Mouse (Mus musculus) telencephalon, adult 2 months (tissue): ENCODE measurements around the gene Rundc1.
"Not testable (repeated sequence)": the region's sequence is repeated elsewhere in the genome, so short reads cannot be mapped to it uniquely, and the experiment has no call there.

Experiments used
- DNase-seq: peaks from one replicate; pipeline ENCODE4 v3.0.0-alpha.2; 2011; ENCODE audit warnings: low read depth, low spot score

The Rundc1 gene

DNA sequence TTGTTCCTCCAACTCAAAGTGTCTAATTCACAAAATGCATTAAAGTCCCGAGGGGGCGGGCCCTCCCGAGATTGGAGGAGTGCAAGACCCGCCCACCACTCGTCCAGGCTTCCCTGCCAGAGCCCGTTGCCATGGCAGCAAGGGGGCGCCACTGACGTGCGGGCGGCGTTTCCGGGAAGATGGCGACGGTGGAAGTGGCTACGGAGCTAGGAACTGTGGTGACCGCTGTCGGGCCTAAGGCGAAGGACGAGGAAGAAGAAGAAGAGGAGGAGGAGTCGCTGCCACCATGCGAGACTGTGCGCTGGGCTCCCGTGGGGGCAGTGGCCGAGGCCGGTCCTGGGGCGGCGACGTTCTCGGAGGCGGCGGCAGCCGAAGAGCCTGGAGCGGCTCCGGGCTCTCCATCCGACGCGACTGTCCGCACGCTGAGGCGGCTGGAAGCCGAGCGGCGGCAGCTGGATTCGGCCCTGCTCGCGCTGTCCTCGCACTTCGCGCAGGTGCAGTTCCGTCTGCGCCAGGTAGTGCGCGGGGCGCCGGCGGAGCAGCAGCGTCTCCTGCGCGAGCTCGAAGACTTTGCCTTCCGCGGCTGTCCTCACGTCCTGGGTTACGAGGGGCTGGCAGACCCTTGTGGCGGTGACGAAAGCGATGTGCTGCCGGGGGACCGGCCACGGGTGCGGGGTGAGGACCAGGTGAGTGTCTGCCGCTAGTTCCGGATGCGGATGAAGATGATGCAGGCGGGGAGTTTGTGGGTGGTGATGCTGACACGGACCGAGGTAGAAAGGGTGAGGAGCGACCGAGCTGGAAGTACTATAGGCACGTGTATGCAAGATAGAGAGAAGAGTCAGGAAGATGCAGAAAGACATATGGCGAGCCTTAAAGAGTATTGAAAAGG lies at the start of gene Rundc1, which contains the start of gene Ptges3l:
Rundc1 (plus strand) TSS at position 161 of the 889 bp plus-strand sequence.
Ptges3l (minus strand) TSS at position 409 of the 889 bp plus-strand sequence.
- peak; percentile 92 for DNase-seq

DNA sequence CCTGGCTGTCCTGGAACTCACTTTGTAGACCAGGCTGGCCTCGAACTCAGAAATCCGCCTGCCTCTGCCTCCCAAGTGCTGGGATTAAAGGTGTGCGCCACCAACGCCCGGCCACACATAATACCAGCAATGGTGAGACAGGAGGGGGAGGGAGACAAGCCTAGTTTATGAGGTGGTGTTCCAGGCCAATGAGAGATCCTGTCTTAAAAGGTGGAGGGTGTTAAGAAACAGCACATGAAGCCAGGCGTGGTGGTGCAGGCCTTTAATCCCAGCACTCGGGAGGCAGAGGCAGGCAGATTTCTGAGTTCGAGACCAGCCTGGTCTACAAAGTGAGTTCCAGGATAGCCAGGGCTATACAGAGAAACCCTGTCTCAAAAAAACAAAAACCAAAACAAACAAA lies 46.7 kb upstream of the Rundc1 start:
- DNase-seq: not testable (repeated sequence)

DNA sequence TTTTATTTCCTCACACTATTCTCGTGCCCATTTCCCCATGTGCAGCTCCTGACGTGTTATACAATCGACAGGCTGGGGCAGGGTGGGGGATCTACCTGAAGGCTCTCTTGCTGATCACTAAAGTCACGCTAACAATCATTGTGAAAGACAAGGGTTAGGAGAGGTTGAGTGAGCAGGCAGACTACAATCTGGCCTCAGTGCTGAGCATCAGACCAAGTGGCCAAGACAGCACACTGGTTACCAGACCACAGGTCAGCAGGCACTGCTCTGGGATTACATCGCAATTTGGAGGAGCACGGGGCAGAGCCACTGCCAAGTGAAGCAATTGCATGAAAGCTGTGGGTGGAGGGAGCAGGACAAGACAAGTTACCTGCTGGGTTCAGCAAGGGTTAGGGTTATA lies 46.0 kb upstream of the Rundc1 start:
- DNase-seq: no peak

DNA sequence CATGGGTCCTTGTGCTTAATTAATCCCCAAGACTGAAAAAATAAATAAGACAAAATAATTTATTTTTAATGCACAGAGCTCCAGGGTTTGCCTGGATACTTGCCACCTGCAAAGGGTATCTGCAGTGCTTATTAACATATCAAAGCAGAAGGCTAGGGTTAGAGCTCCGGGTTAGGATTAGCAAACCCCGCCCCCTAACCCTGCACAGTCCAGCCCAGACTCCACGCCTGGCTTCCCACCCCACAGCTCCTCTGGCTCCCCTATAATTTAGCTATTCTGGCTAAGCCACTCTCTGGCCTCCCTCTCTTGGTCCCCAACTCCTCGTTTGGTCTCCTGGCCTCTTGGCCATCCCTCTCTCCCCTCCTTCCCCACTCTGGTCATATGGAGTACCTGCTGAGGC lies 43.1 kb upstream of the Rundc1 start:
- DNase-seq: no peak

DNA sequence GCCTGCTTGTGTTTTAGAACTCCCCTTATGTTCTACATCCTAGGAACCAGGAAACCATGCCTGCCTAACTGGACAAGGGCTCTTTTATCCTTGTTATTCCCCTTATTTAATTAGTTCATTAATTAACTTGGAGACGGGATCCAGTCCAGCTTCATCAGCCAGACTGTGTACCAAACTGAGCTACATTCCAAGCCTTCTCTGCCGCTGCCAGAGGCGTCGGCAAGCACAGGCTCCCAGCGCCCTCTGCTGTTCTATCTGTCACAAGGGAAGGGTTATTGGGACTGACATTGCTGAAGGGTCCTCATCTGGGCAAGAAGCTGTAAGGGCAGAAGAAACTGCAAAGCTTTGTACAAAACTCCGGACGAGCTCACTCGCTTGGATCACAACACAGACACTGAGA lies 29.8 kb upstream of the Rundc1 start:
- peak; percentile 36 for DNase-seq

DNA sequence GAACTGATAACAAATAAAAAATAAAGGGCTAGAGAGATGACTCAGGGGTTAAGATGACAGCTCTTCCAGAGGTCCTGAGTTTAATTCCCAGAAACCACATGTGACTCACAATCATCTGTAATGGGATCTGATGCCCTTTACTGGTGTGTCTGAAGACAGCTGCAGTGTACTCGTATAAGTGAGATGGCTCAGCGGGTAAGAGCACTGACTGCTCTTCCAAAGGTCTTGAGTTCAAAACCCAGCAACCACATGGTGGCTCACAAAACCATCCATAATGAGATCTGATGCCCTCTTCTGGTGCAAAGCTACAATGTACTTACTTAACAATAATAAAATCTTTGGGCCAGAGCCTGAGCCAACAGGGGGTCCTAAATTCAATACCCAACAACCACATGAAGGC lies 9.6 kb upstream of the Rundc1 start:
- DNase-seq: no peak

DNA sequence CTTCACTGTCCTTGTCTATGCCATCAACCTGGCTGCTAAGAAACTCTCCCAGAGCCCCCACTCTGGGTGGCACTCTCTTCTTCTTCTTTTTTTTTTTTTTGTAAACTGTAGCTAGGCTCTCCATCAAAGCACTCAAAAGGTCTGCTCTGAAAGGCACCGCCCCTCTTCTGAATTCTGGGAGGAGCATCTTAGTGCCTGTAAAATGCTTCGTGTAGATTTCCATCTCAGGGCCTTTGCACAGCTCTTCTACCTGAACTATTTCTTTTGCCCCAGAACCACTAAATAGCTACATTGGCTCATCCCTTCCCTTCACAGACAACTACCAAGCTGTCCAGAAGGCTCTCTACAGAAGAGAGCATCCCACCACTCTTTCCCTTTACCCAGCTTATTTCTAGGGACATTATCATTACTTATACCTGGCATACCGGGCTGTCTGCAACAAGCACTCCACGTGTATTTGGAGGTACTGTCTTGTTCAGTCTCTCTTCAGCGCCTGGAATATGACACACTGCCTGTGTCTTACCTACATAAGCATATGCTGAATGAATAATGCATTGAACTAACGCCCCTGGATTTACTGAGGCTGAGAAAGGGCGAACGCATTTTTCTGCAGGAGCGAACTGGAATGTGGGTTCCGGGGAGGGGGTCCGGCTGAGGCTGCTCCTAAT lies 8.3 kb upstream of the Rundc1 start:
- DNase-seq: no peak

DNA sequence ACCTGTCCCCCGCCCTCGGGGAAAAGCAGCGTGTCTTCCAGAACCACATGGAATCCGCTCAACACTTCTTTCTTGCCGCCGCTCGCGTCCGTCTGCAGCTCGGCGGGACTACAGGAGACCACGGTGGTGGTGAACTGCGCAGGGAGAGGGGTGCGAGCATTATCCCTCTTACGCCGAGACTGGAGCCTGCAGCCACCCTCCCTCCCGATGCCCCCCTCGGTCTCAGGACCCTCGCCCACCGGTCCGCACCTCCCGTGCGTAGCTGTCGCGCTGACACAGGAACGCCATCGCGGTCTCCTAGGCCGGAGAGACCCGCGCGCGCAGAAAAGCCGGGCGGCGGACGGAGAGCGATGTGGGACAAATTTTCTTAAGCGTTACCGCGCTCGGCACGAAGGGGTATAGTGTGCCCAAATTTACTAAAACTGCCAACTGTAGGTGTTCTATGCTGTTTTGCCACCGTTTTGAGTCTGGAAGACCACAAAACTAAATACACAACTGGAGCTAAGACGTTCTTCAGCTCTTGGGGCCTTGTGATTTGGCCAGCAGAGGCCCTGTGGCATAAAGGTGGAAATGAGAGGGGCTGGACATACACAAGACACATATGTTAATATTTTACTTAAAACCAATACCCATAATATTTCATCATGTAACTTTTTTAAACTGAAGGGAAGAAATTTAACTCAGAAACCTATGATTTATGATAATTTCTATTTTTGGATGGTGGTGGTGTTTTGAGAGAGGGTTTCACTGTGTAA lies 7.6 kb upstream of the Rundc1 start, which contains the start of gene Aarsd1:
Aarsd1 (minus strand) TSS at position 515 of the 755 bp plus-strand sequence.
- peak; percentile 89 for DNase-seq

DNA sequence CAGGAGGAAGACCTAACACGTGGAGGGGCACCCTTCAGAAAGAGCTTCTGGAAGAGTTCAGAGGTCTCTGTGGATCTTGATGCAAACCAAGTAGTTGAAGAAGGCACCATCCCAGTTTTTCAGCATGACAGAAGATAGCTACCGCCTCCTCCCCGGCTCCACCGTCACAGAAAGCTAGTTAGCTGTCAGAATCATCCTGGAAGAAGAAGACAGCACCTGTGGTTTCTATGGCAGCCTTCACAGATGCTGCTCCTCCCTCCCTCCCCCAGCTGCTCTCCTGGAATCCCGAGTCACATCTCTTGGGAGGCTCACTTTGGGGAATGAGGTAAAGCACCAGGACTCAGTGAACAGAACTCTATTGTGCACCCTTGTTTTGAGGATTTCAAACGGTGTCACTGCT lies 5.9 kb upstream of the Rundc1 start:
- DNase-seq: peak; percentile 72

DNA sequence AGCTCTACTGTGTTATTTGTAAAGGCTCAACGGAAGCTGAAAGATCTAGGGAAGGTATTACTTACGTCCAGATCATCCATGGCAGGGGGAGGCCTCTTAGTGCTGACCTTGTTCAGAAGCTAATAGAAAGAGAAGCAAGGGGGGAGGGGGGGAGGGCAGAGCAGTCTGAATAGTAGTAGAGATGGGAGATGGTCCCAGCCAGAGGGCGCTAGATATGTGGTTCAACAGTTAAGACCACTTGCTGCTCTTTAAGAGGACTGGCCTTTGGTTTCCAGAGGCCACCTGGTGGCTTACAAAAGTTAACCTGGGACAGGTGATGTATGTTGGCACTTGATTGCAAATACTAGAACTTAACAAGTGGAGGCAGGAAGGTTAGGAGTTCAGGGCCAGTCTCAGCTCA lies 5.3 kb upstream of the Rundc1 start:
- no peak for DNase-seq

DNA sequence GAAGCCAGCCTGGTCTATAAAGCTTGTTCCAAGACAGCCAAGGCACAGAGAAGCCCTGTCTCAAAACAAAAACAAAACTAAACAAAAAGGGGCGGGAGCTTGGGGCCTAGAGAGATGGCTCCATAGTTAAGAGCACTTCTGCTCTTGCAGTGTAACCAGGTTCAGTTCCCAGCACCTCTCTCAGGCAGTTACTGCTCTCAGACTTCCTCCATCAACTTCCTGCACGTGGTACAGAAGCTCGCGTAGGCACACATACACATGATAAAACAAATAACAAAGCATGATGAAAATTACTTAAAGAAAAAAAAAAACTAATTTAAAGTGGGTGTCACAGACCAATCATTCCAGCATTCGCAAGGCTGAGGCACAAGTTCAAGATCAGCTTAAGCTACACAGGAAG lies 4.7 kb upstream of the Rundc1 start:
- DNase-seq: no peak

DNA sequence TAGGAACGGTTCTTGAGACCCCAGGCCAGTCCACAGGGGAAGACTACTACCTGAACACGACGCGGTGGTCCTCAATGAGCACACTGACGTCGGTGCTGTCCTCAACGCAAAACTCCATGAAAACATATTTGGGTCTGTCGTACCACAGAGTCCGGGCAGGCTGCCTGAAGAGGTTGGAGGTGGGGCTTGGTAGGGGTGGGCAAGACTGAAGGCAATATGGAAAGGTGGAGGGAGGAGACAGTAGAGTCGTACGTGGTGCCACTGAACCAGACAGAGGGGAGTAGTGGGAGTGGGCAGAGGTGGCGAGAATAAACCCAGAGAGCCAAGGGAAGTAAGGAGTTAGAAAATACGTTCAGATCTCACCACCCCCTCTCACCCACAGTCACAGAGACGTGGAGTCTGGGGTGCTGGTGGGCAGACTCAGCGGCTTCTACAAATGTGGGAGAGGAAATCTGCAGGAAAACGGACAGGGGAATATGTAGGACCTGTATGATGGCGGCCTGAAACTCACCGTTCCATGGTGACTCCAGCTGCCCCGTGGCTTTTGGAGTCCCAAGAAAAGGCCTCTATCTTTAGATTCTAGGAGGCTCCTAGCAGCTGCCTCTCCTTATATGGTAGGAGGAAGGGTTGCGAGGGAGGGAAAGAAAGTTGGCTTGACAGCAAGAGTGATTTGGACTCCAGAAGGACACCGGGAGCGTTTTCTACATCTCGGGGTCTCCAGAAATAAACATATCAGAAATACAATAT lies 607 bp upstream of the Rundc1 start, which contains the start of gene Gm27029:
Gm27029 (minus strand) TSS at position 692 of the 747 bp plus-strand sequence.
- no peak for DNase-seq

DNA sequence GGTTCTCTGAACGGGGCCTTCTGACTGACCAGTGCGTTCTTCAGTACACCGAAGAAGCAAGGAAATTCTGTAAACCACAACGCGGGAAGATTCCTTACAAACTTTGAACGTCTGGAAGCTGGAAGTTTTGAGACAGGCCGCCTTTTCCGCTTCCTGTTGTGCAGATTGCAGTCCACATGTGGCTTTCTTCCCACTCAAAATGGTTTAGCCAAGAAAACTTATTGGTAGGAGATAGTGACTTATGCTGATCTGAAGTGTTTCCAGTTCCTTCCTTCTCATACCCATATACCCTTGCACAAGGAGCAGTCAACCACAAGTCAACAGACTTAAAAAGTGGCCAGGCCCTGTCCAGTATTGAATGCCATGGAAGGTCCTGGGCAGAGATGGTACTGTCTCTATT lies 1.3 kb downstream of the Rundc1 start:
- no peak for DNase-seq

DNA sequence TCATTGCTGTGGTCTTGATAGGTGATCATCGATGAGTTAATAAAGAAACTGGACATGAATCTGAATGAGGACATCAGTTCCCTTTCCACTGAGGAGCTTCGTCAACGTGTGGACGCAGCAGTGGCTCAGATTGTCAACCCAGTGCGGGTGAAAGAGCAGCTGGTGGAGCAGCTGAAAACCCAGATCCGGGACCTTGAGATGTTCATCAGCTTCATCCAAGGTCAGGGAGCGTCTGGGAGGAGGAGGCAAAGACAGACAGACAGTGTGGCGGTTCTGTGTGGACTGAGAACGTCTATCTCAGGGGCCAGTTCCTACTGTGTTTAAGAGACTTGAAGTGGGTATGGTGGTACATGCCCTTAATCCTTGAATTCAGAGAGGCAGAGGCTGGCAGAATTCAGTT lies 6.4 kb downstream of the Rundc1 start:
- no peak for DNase-seq

DNA sequence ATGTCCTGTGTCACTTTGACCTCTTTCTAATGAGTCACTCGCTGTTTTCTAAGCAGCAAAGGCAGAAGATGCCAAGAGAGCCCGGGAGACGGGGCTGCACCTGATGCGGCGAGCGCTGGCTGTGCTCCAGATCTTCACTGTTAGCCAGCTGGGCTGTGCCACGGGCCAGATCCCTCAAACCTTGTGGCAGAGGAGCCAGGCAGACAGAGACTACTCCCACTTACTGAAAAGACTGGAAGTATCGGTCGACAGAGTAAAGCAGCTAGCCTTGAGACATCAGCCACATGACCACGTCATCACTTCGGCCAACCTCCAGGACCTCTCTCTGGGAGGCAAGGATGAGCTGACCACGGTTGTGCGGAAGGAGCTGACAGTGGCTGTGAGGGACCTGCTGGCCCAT lies 8.5 kb downstream of the Rundc1 start:
- DNase-seq: no peak

DNA sequence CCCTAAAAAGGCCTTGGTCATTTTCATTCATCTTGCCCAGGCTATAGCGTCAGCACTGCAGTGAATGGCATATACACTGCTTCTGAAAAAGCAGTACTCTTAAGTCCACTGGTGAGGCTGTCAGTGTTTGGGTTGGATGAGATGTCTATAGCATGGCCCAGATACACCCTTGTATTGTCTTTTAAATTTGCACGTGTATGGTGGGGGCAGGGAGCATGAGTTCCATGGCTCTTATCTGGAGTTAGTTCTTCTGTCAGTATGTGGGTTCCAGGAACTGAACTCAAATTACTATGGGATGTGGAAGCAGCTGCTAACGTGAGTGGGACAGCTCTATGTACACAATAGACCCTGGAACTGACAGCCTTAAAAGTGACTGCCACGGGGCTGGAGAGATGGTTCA lies 10.9 kb downstream of the Rundc1 start:
- DNase-seq: no peak

DNA sequence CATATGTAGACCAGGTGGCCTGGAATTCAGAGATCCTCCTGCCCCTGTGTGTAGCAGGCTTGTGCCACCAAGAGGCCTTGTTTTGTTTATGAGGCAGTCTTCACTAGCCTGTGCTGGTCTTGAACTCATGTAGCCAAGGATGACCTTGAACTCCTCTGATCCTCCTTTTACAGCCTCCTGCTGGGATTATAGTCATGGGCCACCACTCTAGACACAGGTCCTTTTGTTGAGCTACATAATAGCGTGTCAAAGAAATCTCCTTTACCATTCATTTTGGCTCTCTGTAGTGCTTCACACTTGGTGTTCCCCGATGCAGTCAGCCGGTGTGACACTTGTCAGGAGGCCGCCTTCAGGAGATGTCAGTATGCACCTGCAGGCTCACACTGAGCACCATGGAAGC lies 12.0 kb downstream of the Rundc1 start:
- no peak for DNase-seq

DNA sequence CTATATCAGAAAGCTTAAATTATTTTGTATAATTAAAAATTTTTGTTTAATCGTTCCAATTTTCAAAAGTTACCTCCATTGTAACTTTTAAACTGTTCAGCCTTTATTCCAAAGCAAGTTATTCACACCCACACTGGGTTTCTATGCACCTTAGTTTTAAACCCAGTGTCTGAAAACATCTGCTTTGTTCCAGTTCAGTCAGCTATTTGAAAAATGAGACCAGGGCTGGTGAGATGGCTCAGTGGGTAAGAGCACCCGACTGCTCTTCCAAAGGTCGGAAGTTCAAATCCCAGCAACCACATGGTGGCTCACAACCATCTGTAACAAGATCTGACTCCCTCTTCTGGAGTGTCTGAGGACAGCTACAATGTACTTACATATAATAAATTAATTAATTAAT lies 13.1 kb downstream of the Rundc1 start:
- DNase-seq: not testable (repeated sequence)

DNA sequence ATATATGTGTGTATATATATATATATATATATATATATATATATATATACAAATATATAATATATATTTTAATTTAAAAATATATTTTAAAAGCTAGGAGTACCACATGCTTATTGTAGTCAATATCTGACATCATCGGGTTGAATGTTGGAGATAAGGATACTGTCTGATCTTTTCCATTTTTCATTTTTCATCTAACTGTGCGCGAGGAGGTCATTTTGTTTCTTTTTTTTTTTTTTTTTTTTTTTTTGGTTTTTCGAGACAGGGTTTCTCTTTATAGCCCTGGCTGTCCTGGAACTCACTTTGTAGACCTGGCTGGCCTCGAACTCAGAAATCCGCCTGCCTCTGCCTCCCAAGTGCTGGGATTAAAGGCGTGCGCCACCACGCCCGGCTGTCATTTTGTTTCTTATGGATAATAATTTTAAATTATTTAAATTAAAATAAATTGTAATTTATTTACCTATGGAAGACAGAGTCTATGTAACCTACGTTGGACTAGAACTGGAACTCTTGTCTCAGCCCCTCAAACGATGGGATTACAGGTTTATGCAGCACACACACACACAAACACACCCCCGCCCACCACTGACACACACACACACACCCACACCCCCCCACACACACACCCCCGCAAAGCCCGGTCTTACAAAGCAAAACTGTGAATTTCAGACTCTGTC lies 16.7 kb downstream of the Rundc1 start:
- DNase-seq: not testable (repeated sequence)

DNA sequence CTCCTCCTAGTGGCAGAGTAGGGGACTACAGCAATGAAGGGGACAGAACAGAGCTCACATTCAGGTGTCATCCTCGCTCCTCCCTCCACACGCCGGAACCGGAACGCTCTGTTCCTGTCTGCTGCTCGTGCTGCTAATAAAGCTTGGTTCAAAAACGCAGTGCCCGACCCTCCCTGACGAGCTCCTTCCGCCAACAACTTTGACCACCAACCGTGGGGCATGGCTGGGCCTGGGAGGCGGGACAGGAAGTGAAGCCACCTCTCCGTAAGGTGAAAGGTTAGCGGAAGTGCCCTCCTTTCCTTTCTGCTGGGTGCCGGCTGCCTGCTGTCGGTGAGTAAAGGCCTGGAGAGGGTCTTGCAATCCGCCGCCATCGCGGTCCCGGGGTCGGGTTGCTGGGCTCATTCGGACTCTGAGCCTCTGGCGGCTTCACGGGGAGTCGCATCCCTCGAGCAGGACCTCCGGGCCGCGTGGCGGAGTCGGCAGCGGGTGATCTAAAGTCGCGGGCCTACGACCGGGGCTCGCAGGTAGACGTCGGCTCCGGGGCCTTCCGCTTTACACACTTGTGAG lies 17.3 kb downstream of the Rundc1 start, which contains the start of gene Rpl27:
Rpl27 (plus strand) TSS at position 172 of the 567 bp plus-strand sequence.
- peak; percentile 100 for DNase-seq
